Mouse (Mus musculus) layer of hippocampus, adult 8-10 months (tissue): ENCODE measurements around the gene Hivep2. TPM values are rescaled to one million over a fixed set of nuclear protein-coding genes. Genes with fewer than 3 reads are reported as not detected.
A peak's percentile ranks its signal among the peaks of the same experiment; 100 is the strongest.

Experiments
- DNase-seq, 2 experiments: peaks; one replicate each; pipeline ENCODE4 v3.0.0; 2022; ENCODE audit warnings: low spot score in 2 of 2
- total RNA-seq, 4 experiments: library from RNA; stranded (reverse); gene quantifications; 2 replicates each; pipeline ENCODE4 v1.2.4; 2022

The Hivep2 gene
- total RNA-seq, 4 experiments from 2014 or later, result 168 to 209 (median 184) TPM

- DNase-seq, result no peak
Measured at GRCm38 (mm10) chr10:13971268-13971667, 5.4 kb downstream of the Hivep2 start.

GRCm38 (mm10) chr10:13973563-13974179, 7.8 kb downstream of the Hivep2 start:
- DNase-seq, result peak in 1 of 2 experiments; percentile 49

DNA sequence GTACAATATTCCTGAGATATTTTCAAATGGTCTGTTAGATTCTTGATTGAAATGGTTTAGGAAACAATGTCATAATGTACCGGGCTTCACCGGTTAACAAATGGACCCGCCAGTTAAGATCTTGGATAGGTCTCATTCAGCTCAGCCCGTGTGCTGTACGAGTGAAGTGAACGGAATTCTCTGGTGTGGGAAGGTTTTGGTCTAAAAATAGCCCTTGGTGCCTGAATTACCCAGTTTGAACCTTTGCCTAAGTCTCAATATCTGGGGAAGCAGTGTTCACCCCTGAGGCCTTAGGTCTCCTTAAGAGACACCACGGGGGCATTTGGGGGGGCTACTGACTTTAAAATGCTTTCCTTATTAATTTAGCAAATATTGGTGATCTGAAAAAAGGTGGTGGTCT, 8.6 kb downstream of the Hivep2 start:
- no peak for DNase-seq

DNA sequence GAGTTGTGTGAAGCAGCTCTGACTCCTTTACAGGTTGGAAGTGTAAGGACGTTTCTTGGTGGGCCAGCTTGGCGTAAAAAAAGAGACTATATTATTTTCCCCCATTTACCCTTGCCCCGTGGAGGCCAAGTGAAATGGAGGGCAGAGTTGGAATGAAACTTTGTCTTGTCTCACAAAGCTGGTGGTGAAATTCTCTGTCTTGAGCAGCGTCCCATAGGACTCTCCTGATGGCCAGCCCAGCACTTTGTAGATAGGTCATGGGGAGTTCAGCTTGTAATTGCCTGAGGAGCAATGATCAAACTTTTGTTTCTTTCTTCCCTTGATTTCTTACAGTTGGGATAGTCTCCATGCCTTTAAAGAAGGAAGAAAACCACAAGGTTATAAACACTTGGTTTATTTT, 10.0 kb downstream of the Hivep2 start:
- no peak for DNase-seq

GRCm38 (mm10) chr10:13976267-13976666, 10.4 kb downstream of the Hivep2 start:
- DNase-seq, result no peak

DNA sequence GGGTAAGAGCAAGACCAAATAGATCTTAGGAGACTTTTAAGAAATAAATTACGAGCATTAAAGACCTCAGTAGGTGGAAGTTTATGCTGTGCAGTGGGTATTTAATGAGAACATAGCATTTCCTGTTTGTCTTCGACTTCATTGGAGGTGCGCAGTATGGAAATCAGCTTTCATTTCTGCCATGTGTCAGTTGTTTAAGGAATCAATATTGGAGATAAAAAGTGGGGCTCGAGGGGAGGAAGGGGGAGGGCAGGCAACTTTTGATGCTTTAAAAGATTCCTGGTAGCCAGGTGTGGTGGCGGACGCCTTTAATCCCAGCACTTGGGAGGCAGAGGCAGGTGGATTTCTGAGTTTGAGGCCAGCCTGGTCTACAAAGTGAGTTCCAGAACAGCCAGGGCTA, 16.4 kb downstream of the Hivep2 start:
- DNase-seq, result no peak

GRCm38 (mm10) chr10:13982769-13983381, 17.0 kb downstream of the Hivep2 start:
- peak; percentile 63 to 66 for DNase-seq

- no peak for DNase-seq
Measured at GRCm38 (mm10) chr10:13983631-13984030, 17.8 kb downstream of the Hivep2 start.

DNA sequence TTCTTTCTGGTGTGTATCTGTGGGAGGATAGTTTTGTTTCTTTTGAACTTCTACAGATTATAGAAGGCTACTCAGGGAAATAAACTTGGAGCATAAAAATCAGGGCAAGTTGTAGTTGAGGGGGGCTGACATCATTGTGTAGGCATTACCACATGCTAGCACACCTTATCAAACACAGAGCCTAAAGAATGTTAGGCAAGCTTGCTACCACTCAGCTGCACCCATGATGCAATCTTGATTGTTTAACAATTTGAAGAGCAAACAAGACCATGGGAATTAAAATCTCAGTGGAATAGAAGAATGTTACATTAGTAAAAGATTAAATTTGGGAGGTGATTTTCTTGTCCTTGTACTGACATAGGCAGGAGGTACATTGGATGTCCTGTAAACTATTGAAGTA, 18.4 kb downstream of the Hivep2 start:
- no peak for DNase-seq

DNA sequence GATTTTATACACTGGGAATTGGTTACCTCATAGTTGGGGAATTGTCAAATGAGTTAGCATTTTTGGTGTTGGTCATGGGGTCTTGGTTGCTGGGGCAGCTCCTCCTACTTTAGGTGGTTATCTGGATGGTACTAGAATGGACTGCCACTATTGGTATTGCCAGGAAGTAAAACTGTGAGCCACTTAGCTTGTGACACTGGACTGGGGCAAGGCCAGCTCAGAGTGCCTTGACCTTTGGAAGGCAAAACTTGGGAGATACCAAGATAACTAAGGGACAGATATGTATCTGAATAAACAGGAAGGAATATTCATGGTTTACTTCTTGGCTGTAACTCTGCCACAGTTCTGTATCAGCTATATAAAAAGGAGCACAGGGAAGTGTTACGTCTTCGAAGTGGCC, 20.7 kb downstream of the Hivep2 start:
- no peak for DNase-seq

GRCm38 (mm10) chr10:13987336-13987735, 21.5 kb downstream of the Hivep2 start:
- no peak for DNase-seq

DNA sequence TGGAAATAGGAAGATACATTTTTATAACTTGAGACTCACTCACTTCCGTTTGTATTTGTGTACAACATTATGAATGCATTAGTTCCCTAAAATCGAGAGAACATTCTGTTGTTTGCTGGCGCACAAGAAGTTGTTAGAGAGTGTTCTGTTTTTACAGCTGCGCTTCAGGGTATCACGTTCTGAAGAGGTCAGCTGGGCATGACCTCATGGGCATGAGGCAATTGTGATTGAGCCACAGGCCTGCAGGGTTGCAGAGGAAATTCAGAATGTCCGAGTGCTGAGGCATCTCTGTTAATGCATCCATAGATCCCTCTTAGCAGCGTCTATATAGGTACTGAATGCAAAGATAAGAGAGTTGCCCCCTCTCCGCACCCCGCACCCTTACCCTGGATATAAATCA, 22.4 kb downstream of the Hivep2 start:
- DNase-seq, result no peak

GRCm38 (mm10) chr10:13988757-13989156, 22.9 kb downstream of the Hivep2 start:
- DNase-seq, result no peak

GRCm38 (mm10) chr10:13990842-13991241, 25.0 kb downstream of the Hivep2 start:
- DNase-seq, result no peak

DNA sequence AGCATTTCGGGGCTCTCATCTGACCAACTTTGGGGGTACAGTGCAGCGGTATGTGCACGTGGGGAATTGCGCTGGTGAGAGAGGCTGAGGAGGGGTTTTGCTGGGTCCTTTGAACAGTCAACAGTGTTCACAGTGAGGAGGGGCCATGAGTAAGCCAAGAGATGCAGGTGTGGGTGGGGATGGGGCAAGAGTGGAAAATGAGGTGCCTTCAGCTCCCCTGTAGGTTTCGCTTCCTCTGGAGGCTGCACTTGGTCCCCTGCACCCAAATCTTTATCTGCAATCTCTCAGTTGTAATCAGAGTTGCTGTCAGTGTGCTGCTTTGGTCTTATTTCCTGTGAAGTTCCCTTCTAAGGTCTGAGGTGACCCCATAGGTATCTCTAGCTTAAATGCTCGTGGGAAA, 27.5 kb downstream of the Hivep2 start:
- no peak for DNase-seq

- no peak for DNase-seq
Measured at GRCm38 (mm10) chr10:13997336-13997735, 31.5 kb downstream of the Hivep2 start.

DNA sequence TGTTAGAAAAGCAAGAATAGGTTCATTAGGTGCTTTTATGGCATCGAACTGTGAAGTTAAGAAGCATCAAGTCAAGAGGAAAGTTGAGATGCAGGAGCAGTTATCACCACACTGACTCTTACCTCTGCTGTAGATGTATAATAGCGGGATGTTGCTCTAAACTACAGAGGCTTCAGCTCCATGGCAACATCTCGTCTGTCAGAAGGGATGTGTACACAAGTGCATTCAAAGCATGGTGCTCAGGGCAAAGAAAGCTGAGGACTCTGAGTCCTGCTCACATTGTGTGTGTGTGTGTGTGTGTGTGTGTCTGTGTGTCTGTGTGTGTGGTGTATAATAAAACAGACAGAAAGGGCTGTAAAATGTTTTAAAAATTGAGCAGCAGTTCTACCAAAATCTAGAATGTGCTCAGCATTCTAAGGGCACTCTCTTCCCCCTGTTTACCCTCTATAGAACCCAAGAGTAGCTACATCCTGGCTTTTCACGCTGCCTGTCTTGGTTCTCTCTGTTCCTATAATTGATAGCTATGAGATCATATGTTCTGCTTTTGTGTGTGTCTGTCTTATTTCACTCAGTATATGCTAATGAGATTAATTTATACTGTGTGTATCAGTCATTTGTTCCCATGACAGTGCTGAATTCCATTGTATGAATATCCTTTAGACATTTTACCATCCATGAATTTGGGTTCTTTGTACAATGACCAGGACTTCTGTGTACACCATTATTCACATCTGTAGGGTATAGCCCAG, 39.1 kb downstream of the Hivep2 start:
- no peak for DNase-seq

GRCm38 (mm10) chr10:14009721-14010120, 43.8 kb downstream of the Hivep2 start:
- no peak for DNase-seq

DNA sequence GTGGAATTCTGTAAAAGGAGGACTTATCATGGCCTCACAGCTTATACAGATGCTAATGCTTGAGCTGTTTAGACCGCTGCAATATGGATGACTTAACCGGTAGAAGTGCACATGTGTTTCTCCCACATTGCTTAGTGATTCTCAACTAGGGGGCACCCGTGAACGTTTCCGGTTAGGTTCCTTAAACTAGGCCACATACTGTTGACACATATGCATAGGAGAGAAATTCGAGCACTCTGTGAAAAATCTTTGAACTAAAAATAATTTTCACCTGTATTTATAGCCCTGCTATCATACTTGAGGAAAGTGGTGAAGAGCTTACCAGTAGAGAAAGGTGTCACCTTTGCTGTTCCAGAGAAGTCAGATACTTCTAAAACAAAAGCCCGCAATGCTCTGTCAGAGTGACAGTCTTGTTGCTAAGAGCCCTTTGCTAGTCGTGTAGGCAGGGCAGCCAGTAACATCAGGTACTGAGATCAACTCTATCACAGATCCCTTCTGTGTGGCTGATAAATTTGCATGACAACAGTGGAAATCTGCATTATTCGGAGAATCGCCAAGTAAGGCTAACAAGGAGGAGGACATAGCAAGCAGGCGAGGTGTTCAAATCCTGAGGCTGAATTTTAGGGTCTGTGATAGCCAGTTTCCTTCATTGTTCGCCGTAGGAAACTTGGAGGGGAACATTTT, 50.6 kb downstream of the Hivep2 start:
- DNase-seq, result no peak

DNA sequence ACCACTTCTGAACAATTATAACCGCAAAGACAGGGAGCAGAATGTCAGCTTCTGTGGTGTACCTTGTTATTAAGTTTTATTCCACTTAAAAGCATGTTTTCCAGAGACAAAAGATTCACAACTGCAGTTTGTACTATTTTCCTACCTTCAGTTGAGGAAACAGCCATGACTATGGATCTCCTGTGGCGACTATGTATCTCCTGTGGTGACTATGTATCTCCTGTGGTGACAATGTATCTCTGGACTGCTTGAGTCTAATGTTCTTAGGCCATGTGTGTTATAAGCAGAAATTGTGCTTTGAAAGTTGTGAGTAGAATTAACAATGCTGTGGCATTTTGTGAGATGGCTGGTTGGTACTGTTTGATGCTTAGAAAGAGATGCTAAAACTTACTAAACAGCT, 51.5 kb downstream of the Hivep2 start:
- no peak for DNase-seq

GRCm38 (mm10) chr10:14017822-14018364, 52.0 kb downstream of the Hivep2 start:
- no peak for DNase-seq

DNA sequence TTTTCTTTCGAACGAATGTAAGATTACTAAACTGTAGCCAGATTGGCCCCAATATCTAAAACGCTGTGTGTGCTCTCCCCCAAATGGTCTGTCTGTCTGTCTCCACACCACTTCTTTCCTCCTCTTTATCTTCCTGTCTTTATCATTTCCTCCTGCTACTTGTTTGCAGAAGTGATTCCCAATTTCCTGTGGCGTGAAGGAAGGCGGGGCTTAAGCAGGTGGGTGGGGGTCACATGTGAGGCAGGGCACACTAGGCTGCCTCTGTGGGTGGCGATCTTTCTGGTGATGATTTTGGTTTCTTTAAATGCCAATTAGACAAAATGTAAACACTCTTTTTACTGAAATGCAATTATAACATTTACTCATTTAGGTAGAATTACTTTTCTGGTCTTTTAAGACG, 52.8 kb downstream of the Hivep2 start:
- no peak for DNase-seq
